Mouse (Mus musculus) kidney, postnatal 14 days (tissue): ENCODE results near the gene Tjp3.
A peak's percentile ranks its signal among the peaks of the same experiment; 100 is the strongest.

Experiments used
- DNase-seq: peaks from one replicate; pipeline ENCODE4 v3.0.0; 2022; ENCODE audit warnings: mixed read lengths

The Tjp3 gene

GRCm38 (mm10) chr10:81318589-81319329, 27.4 kb upstream of the Tjp3 start:
- DNase-seq = peak; percentile 46

GRCm38 (mm10) chr10:81317273-81317672, 25.9 kb upstream of the Tjp3 start:
- DNase-seq = peak; percentile 81

GRCm38 (mm10) chr10:81316338-81317060, 25.1 kb upstream of the Tjp3 start:
- peak; percentile 56 for DNase-seq

- no peak for DNase-seq
Measured at GRCm38 (mm10) chr10:81315587-81315986, 24.2 kb upstream of the Tjp3 start.

- no peak for DNase-seq
Measured at GRCm38 (mm10) chr10:81314201-81314600, 22.8 kb upstream of the Tjp3 start.

- no peak for DNase-seq
Measured at GRCm38 (mm10) chr10:81313581-81313980, 22.2 kb upstream of the Tjp3 start.

GRCm38 (mm10) chr10:81309571-81309970, 18.2 kb upstream of the Tjp3 start:
- no peak for DNase-seq

- no peak for DNase-seq
Measured at GRCm38 (mm10) chr10:81306837-81307682, 15.7 kb upstream of the Tjp3 start.

- no peak for DNase-seq
Measured at GRCm38 (mm10) chr10:81306173-81306668, 14.8 kb upstream of the Tjp3 start.

- no peak for DNase-seq
Measured at GRCm38 (mm10) chr10:81305663-81306062, 14.3 kb upstream of the Tjp3 start.

GRCm38 (mm10) chr10:81304597-81305238, 13.3 kb upstream of the Tjp3 start:
- peak; percentile 68 for DNase-seq

- DNase-seq = no peak
Measured at GRCm38 (mm10) chr10:81303761-81304160, 12.4 kb upstream of the Tjp3 start.

- no peak for DNase-seq
Measured at GRCm38 (mm10) chr10:81303258-81303657, 11.9 kb upstream of the Tjp3 start.

GRCm38 (mm10) chr10:81302781-81303218, 11.4 kb upstream of the Tjp3 start:
- DNase-seq = peak; percentile 61

- DNase-seq = no peak
Measured at GRCm38 (mm10) chr10:81302288-81302687, 10.9 kb upstream of the Tjp3 start.

GRCm38 (mm10) chr10:81301321-81301720, 9.9 kb upstream of the Tjp3 start:
- DNase-seq = no peak

GRCm38 (mm10) chr10:81300352-81300907, 9.0 kb upstream of the Tjp3 start:
- peak; percentile 78 for DNase-seq

GRCm38 (mm10) chr10:81299585-81300351, 8.4 kb upstream of the Tjp3 start:
- DNase-seq = peak; percentile 74

- DNase-seq = no peak
Measured at GRCm38 (mm10) chr10:81298369-81299100, 7.2 kb upstream of the Tjp3 start.

- peak; percentile 77 for DNase-seq
Measured at GRCm38 (mm10) chr10:81297845-81298244, 6.5 kb upstream of the Tjp3 start.

- DNase-seq = no peak
Measured at GRCm38 (mm10) chr10:81297246-81297645, 5.9 kb upstream of the Tjp3 start.
